ENCODE assay signal across 18 mouse cellular contexts in the genomic region with DNA sequence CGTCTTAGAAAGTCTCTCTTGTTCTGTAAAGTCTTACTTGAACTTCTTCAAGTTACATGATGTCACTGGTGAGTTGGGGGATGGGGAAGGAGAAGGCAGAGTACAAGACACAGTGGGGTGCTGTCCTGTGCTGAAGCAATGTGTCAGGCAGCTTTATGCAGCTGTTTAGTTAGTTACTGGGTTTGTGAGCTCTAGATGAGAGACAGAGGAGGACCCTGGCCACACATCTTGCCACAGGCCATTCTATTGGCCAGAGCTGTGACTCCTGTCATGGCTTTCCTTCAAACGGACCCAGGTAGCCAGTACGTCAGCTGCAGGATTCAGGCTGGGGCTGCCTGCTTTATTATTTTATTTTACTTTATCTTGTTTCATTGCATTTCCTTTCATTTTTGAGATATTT. TPM values are rescaled to one million over a fixed set of nuclear protein-coding genes. Genes with fewer than 3 reads are reported as not detected.
A peak's percentile ranks its signal among the peaks of the same experiment; 100 is the strongest.
DNase-seq lines count a peak whose midpoint lies in the region; ATAC-seq and TF ChIP-seq lines count a peak whose summit lies in the region.
"Had no signal": no experiment of that assay in that cellular context is flagged by ENCODE, and none has a peak within 500 bp of the region (broad histone marks: within the 10 kb centered on the region; RNA-seq: fewer than 3 reads in every experiment).

No protein-coding gene starts in this region.

- no peaks in the 10 kb centered on the region for H3K36me3 ChIP-seq in embryonic facial prominence, embryonic 11.5 days (replicated peaks; ENCODE audit: control insufficient read depth, insufficient read depth, low read depth, low read length)
- H3K36me3 ChIP-seq in embryonic facial prominence, embryonic 10.5 days (replicated peaks), result no peaks in the 10 kb centered on the region
- no peaks in the 10 kb centered on the region for H3K36me3 ChIP-seq in lung, embryonic 14.5 days (ENCODE audit: insufficient read depth)
- no peaks in the 10 kb centered on the region for H3K36me3 ChIP-seq in embryonic facial prominence, embryonic 12.5 days
- no peaks in the 10 kb centered on the region for H3K36me3 ChIP-seq in heart, embryonic 10.5 days
- H3K36me3 ChIP-seq: hindbrain, embryonic 13.5 days had no signal

- H3K27me3 ChIP-seq in embryonic facial prominence, embryonic 11.5 days (ENCODE audit: control insufficient read depth, insufficient read depth, low read length), result no peaks in the 10 kb centered on the region
- no peaks in the 10 kb centered on the region for H3K27me3 ChIP-seq in embryonic facial prominence, embryonic 10.5 days (replicated peaks; ENCODE audit: low read depth, poor library complexity, severe bottlenecking)
- no peaks in the 10 kb centered on the region for H3K27me3 ChIP-seq in lung, embryonic 14.5 days (ENCODE audit: insufficient read depth, low read length)
- no peaks in the 10 kb centered on the region for H3K27me3 ChIP-seq in embryonic facial prominence, embryonic 12.5 days
- H3K27me3 ChIP-seq in heart, embryonic 10.5 days (ENCODE audit: insufficient read depth, poor library complexity, severe bottlenecking), result no peaks in the 10 kb centered on the region
- H3K27me3 ChIP-seq: forebrain, embryonic 13.5 days; hindbrain, embryonic 13.5 days; Patski had no signal

- WGBS in embryonic facial prominence, embryonic 11.5 days, result 72% methylated on average over 3 of the region's 3 CpGs
- 80% methylated on average over 3 of the region's 3 CpGs for WGBS in embryonic facial prominence, embryonic 10.5 days
- WGBS in lung, embryonic 14.5 days, result 59% methylated on average over 3 of the region's 3 CpGs
- WGBS in lung, adult 2 months, result 74% methylated on average over 3 of the region's 3 CpGs
- WGBS in embryonic facial prominence, embryonic 12.5 days, result 63% methylated on average over 3 of the region's 3 CpGs
- WGBS in heart, embryonic 10.5 days, result 66% methylated on average over 3 of the region's 3 CpGs

- TF ChIP-seq POLR2A in lung, adult 2 months (IDR thresholded peaks at IDR 0.05; ENCODE audit: borderline replicate concordance, extremely low read depth, low read depth, low read length), result no peak

- H3K9ac ChIP-seq in embryonic facial prominence, embryonic 11.5 days (replicated peaks; ENCODE audit: low read length), result no peak overlapping the region
- no peak overlapping the region for H3K9ac ChIP-seq in lung, embryonic 14.5 days
- no peak overlapping the region for H3K9ac ChIP-seq in embryonic facial prominence, embryonic 12.5 days
- H3K9ac ChIP-seq: forebrain, embryonic 13.5 days; forebrain, postnatal 0 days; hindbrain, embryonic 13.5 days had no signal

- ATAC-seq in embryonic facial prominence, embryonic 11.5 days (replicated peaks; ENCODE audit: insufficient number of reproducible peaks, low FRiP score, low TSS enrichment, low read depth), result no peak
- no peak for ATAC-seq in lung, embryonic 14.5 days (ENCODE audit: insufficient read depth)
- 0 out of 2 replicates have a peak, but pooled peaks have one; percentile 28 for ATAC-seq in embryonic facial prominence, embryonic 12.5 days (ENCODE audit: insufficient number of reproducible peaks, insufficient read depth, low FRiP score, low TSS enrichment)
- ATAC-seq: forebrain, embryonic 13.5 days; forebrain, postnatal 0 days; hindbrain, postnatal 0 days; Patski had no signal

- H3K9me3 ChIP-seq in embryonic facial prominence, embryonic 11.5 days (replicated peaks; ENCODE audit: control insufficient read depth, low read length), result no peaks in the 10 kb centered on the region
- no peaks in the 10 kb centered on the region for H3K9me3 ChIP-seq in embryonic facial prominence, embryonic 10.5 days
- H3K9me3 ChIP-seq in lung, embryonic 14.5 days (ENCODE audit: low read depth, low read length), result no peaks in the 10 kb centered on the region
- no peaks in the 10 kb centered on the region for H3K9me3 ChIP-seq in embryonic facial prominence, embryonic 12.5 days
- H3K9me3 ChIP-seq in heart, embryonic 10.5 days, result no peaks in the 10 kb centered on the region
- H3K9me3 ChIP-seq: forebrain, embryonic 13.5 days; hindbrain, embryonic 13.5 days had no signal

- TF ChIP-seq CTCF in lung, embryonic 14.5 days (IDR thresholded peaks at IDR 0.05; ENCODE audit: low read depth), result no peak
- TF ChIP-seq CTCF in lung, adult 2 months (IDR thresholded peaks at IDR 0.05; ENCODE audit: insufficient read depth, low read length), result no peak

- no peaks in the 10 kb centered on the region for H3K4me1 ChIP-seq in embryonic facial prominence, embryonic 11.5 days (ENCODE audit: control insufficient read depth, insufficient read depth, low read length)
- H3K4me1 ChIP-seq in embryonic facial prominence, embryonic 10.5 days, result no peaks in the 10 kb centered on the region
- no peaks in the 10 kb centered on the region for H3K4me1 ChIP-seq in lung, embryonic 14.5 days (ENCODE audit: insufficient read depth)
- H3K4me1 ChIP-seq in lung, adult 2 months (ENCODE audit: control insufficient read depth, insufficient read depth, low read length), result no peaks in the 10 kb centered on the region
- no peaks in the 10 kb centered on the region for H3K4me1 ChIP-seq in embryonic facial prominence, embryonic 12.5 days
- no peaks in the 10 kb centered on the region for H3K4me1 ChIP-seq in heart, embryonic 10.5 days
- H3K4me1 ChIP-seq: forebrain, embryonic 13.5 days had no signal

- no peak overlapping the region for H3K27ac ChIP-seq in embryonic facial prominence, embryonic 11.5 days (replicated peaks; ENCODE audit: low read depth, low read length)
- H3K27ac ChIP-seq in embryonic facial prominence, embryonic 10.5 days (replicated peaks), result no peak overlapping the region
- H3K27ac ChIP-seq in lung, embryonic 14.5 days (ENCODE audit: low read depth), result no peak overlapping the region
- H3K27ac ChIP-seq in embryonic facial prominence, embryonic 12.5 days, result no peak overlapping the region
- no peak overlapping the region for H3K27ac ChIP-seq in heart, embryonic 10.5 days
- H3K27ac ChIP-seq: forebrain, embryonic 13.5 days; hindbrain, embryonic 13.5 days; hindbrain, postnatal 0 days had no signal

- H3K4me3 ChIP-seq in embryonic facial prominence, embryonic 11.5 days (ENCODE audit: low read depth, low read length), result no peak overlapping the region
- H3K4me3 ChIP-seq in embryonic facial prominence, embryonic 10.5 days, result no peak overlapping the region
- no peak overlapping the region for H3K4me3 ChIP-seq in lung, embryonic 14.5 days (ENCODE audit: low read depth, low read length)
- no peak overlapping the region for H3K4me3 ChIP-seq in lung, adult 2 months (replicated peaks; ENCODE audit: extremely low read depth, low read depth, low read length)
- no peak overlapping the region for H3K4me3 ChIP-seq in embryonic facial prominence, embryonic 12.5 days
- H3K4me3 ChIP-seq in heart, embryonic 10.5 days, result no peak overlapping the region
- H3K4me3 ChIP-seq: forebrain, embryonic 13.5 days; hindbrain, embryonic 13.5 days had no signal

- H3K4me2 ChIP-seq in embryonic facial prominence, embryonic 11.5 days (ENCODE audit: low read depth, low read length), result no peak overlapping the region
- H3K4me2 ChIP-seq in lung, embryonic 14.5 days, result no peak overlapping the region
- H3K4me2 ChIP-seq in embryonic facial prominence, embryonic 12.5 days (replicated peaks), result no peak overlapping the region
- H3K4me2 ChIP-seq: forebrain, embryonic 13.5 days; hindbrain, embryonic 13.5 days had no signal

- peak; percentile 19 for DNase-seq in embryonic facial prominence, embryonic 11.5 days (ENCODE audit: low spot score)
- no peak for DNase-seq in embryonic facial prominence, embryonic 10.5 days (ENCODE audit: low spot score)
- DNase-seq in lung, embryonic 14.5 days, result peak; percentile 14
- no peak for DNase-seq in lung, adult 2 months
- peak; percentile 43 for DNase-seq in R1 (ENCODE audit: low read depth, low spot score)
- no peak for DNase-seq in heart, embryonic 10.5 days (ENCODE audit: low spot score)
- DNase-seq: adrenal gland, postnatal 10 days; cerebellum, adult 11 months; cerebellum, adult 8-10 months; cerebellum, postnatal 14 days; forebrain, postnatal 0 days; gastrocnemius, postnatal 14 days; heart, postnatal 10 days had no signal

RNA-seq across cellular contexts. Expression of a gene that starts 45.8 kb away (rescaled TPM):
- 0.35 and 0.57 TPM in 2 replicates for polyA plus RNA-seq in embryonic facial prominence, embryonic 11.5 days (2014; fragmentation: Nextera tagmentation; extraction: Ambion mirVana)
- 0.26 and 0.70 TPM in 2 replicates for polyA plus RNA-seq in embryonic facial prominence, embryonic 10.5 days (2016; fragmentation: Nextera tagmentation; extraction: Ambion mirVana)
- polyA plus RNA-seq in lung, embryonic 14.5 days (2014; fragmentation: Nextera tagmentation; extraction: Ambion mirVana), result 0.12 and 0.16 TPM in 2 replicates
- 0.71 and 1.7 TPM in 2 replicates for polyA plus RNA-seq in lung, adult 2 months (2012; rRNA removed)
- 1.8 and 2.2 TPM in 2 replicates for polyA plus RNA-seq in embryonic facial prominence, embryonic 12.5 days (2016; fragmentation: Nextera tagmentation; extraction: Ambion mirVana)
- 0.49 and 1.1 TPM in 2 replicates for polyA plus RNA-seq in heart, embryonic 10.5 days (2016; fragmentation: Nextera tagmentation; extraction: Ambion mirVana)

Comparison
In these comparisons a context has a peak if more than half of its experiments do, and no peak if none do; other contexts are left out.
1. DNase-seq: peak in embryonic facial prominence, embryonic 11.5 days (single experiment), lung, embryonic 14.5 days (single experiment) and R1 (single experiment); none in embryonic facial prominence, embryonic 10.5 days (single experiment), lung, adult 2 months (single experiment) and heart, embryonic 10.5 days (single experiment).